8 mouse cellular contexts compared by ENCODE assay signal in the genomic region with DNA sequence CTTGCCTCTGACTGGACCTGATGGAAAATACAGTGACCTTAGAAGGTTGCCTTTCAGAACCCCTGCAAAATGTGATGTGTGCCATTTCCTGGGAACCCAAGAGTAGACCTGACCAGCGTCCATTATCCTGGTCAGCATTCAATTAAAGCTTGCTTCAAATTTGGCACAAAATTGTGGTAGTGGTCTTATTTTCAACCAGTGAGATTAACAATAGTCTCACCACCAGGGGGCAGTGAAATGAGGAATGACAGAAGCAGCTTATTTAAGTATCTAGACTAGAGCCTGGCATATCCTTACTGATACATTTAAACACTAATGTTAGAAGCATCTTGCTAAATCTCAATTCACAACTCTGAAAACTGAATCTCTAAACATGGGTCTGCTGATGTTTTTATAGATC. TPM values are rescaled to one million over a fixed set of nuclear protein-coding genes. Genes with fewer than 3 reads are reported as not detected.
A peak's percentile ranks its signal among the peaks of the same experiment; 100 is the strongest.
DNase-seq lines count a peak whose midpoint lies in the region; ATAC-seq and TF ChIP-seq lines count a peak whose summit lies in the region.

No protein-coding gene starts in this region.

- H3K4me1 ChIP-seq in kidney, postnatal 0 days (replicated peaks; ENCODE audit: insufficient read depth, low read length): no peaks in the 10 kb centered on the region
- H3K4me1 ChIP-seq in embryonic facial prominence, embryonic 10.5 days: peaks cover 3% of the 10 kb centered on the region; the same call in 1 of the 2 replicates
- peaks cover 18% of the 10 kb centered on the region for H3K4me1 ChIP-seq in heart, embryonic 11.5 days (ENCODE audit: control insufficient read depth, insufficient read depth, low read length)

- WGBS in kidney, postnatal 0 days: 79% methylated on average over 1 of the region's 1 CpGs
- 61% methylated on average over 1 of the region's 1 CpGs for WGBS in embryonic facial prominence, embryonic 10.5 days
- 60% methylated on average over 1 of the region's 1 CpGs for WGBS in heart, embryonic 11.5 days (ENCODE audit: insufficient replicate concordance)

- no peak for ATAC-seq in kidney, postnatal 0 days (replicated peaks; ENCODE audit: low FRiP score, low read depth)
- no peak for ATAC-seq in inflammation-experienced regulatory T-cells, adult 6 months
- ATAC-seq in heart, embryonic 11.5 days (replicated peaks; ENCODE audit: insufficient number of reproducible peaks, low FRiP score, low TSS enrichment): no peak

- no peak overlapping the region for H3K9ac ChIP-seq in kidney, postnatal 0 days (ENCODE audit: low read depth, low read length)
- H3K9ac ChIP-seq in heart, embryonic 11.5 days (ENCODE audit: low read depth, low read length): no peak overlapping the region

- H3K4me2 ChIP-seq in kidney, postnatal 0 days (ENCODE audit: low read length): no peak overlapping the region
- H3K4me2 ChIP-seq in heart, embryonic 11.5 days: no peak overlapping the region

- H3K9me3 ChIP-seq in kidney, postnatal 0 days (replicated peaks; ENCODE audit: low read length): no peaks in the 10 kb centered on the region
- H3K9me3 ChIP-seq in embryonic facial prominence, embryonic 10.5 days: no peaks in the 10 kb centered on the region
- no peaks in the 10 kb centered on the region for H3K9me3 ChIP-seq in heart, embryonic 11.5 days (replicated peaks; ENCODE audit: control insufficient read depth, low read length)

- H3K27ac ChIP-seq in kidney, postnatal 0 days: no peak overlapping the region
- no peak overlapping the region for H3K27ac ChIP-seq in embryonic facial prominence, embryonic 10.5 days (replicated peaks)
- H3K27ac ChIP-seq in heart, embryonic 11.5 days (ENCODE audit: low read depth, low read length): no peak overlapping the region

- DNase-seq in kidney, postnatal 0 days (ENCODE audit: low spot score): peak; percentile 83
- no peak for DNase-seq in kidney, adult 18-20 months
- DNase-seq in thymus, postnatal 14 days: peak; percentile 31
- DNase-seq in thymus, postnatal 25 days: no peak
- peak; percentile 28 for DNase-seq in embryonic facial prominence, embryonic 10.5 days (ENCODE audit: low spot score)
- peak; percentile 39 for DNase-seq in yolk sac, embryonic 10.5 days (ENCODE audit: low spot score)

- peak; percentile 79 for TF ChIP-seq CTCF in kidney, postnatal 0 days (IDR thresholded peaks at IDR 0.05; ENCODE audit: low read depth)

- H3K27me3 ChIP-seq in kidney, postnatal 0 days (ENCODE audit: insufficient read depth, low read length): no peaks in the 10 kb centered on the region
- H3K27me3 ChIP-seq in embryonic facial prominence, embryonic 10.5 days (replicated peaks; ENCODE audit: low read depth, poor library complexity, severe bottlenecking): no peaks in the 10 kb centered on the region
- no peaks in the 10 kb centered on the region for H3K27me3 ChIP-seq in heart, embryonic 11.5 days (ENCODE audit: control insufficient read depth, insufficient read depth, low read length)

- no peaks in the 10 kb centered on the region for H3K36me3 ChIP-seq in kidney, postnatal 0 days (ENCODE audit: insufficient read depth, low read length)
- no peaks in the 10 kb centered on the region for H3K36me3 ChIP-seq in embryonic facial prominence, embryonic 10.5 days (replicated peaks)
- no peaks in the 10 kb centered on the region for H3K36me3 ChIP-seq in heart, embryonic 11.5 days (ENCODE audit: control insufficient read depth, insufficient read depth, low read length)

- H3K4me3 ChIP-seq in kidney, postnatal 0 days (replicated peaks; ENCODE audit: low read depth, low read length): no peak overlapping the region
- H3K4me3 ChIP-seq in embryonic facial prominence, embryonic 10.5 days: no peak overlapping the region
- H3K4me3 ChIP-seq in heart, embryonic 11.5 days (ENCODE audit: low read depth, low read length): no peak overlapping the region

RNA-seq across cellular contexts. Expression of gene Tmem252, which starts 31.6 kb away (rescaled TPM):
- polyA plus RNA-seq in kidney, postnatal 0 days (2015; fragmentation: Nextera tagmentation; extraction: Ambion mirVana): 17.5 and 21.5 TPM in 2 replicates
- 0.19 and 0.26 TPM in 2 replicates for polyA plus RNA-seq in embryonic facial prominence, embryonic 10.5 days (2016; fragmentation: Nextera tagmentation; extraction: Ambion mirVana)
- not detected for polyA plus RNA-seq in inflammation-experienced regulatory T-cells, adult 6 months (2017; shearing (Covaris generic))
- polyA plus RNA-seq in heart, embryonic 11.5 days (2014; fragmentation: Nextera tagmentation; extraction: Ambion mirVana): 4.6 and 6.0 TPM in 2 replicates

Comparison
In these comparisons a context has a peak if more than half of its experiments do, and no peak if none do; other contexts are left out.
1. DNase-seq: peak in kidney, postnatal 0 days (single experiment), thymus, postnatal 14 days (single experiment), embryonic facial prominence, embryonic 10.5 days (single experiment) and yolk sac, embryonic 10.5 days (single experiment); none in kidney, adult 18-20 months (single experiment) and thymus, postnatal 25 days (single experiment).